Mouse (Mus musculus) lung, postnatal 0 days (tissue): ENCODE data around the gene Tmbim6.

Source experiments
- CTCF ChIP-seq: IDR thresholded peaks from 2 replicates; pipeline ENCODE4 v1.5.1; 2016; ENCODE audit warnings: antibody characterized with exemption, mild to moderate bottlenecking
- EP300 ChIP-seq: IDR thresholded peaks from 2 replicates; pipeline ENCODE4 v1.6.1; 2016; ENCODE audit warnings: antibody characterized with exemption, mild to moderate bottlenecking, control low read depth

- TF ChIP-seq CTCF, result peak; percentile 6; the same call in 1 of the 2 replicates
- no peak for TF ChIP-seq EP300
These were observed 47.7 kb upstream of the Tmbim6 start for GRCm38 (mm10) chr15:99344961-99345360.
